Comparison of ENCODE assay signal across 9 mouse cellular contexts in genomic region chr7:45786136-45786578, GRCm38 (mm10). TPM values are rescaled to one million over a fixed set of nuclear protein-coding genes. Genes with fewer than 3 reads are reported as not detected.
A peak's percentile ranks its signal among the peaks of the same experiment; 100 is the strongest.
DNase-seq lines count a peak whose midpoint lies in the region; ATAC-seq lines count a peak whose summit lies in the region.
"Had no signal": no experiment of that assay in that cellular context is flagged by ENCODE, and none has a peak within 500 bp of the region (broad histone marks: within the 10 kb centered on the region; RNA-seq: fewer than 3 reads in every experiment).

No protein-coding gene starts in this region.

- peaks cover 15% of the 10 kb centered on the region for H3K36me3 ChIP-seq in forebrain, embryonic 11.5 days (ENCODE audit: control insufficient read depth, insufficient read depth, low read length)
- H3K36me3 ChIP-seq in limb, embryonic 11.5 days (ENCODE audit: control insufficient read depth, insufficient read depth, low read length) = no peaks in the 10 kb centered on the region
- H3K36me3 ChIP-seq in stomach, embryonic 16.5 days (ENCODE audit: control insufficient read depth, insufficient read depth, low read length) = 0 out of 2 replicates have a peak, but pooled peaks cover 4% of the 10 kb centered on the region

- WGBS in forebrain, embryonic 11.5 days = under 1% methylated on average over 14 of the region's 14 CpGs
- WGBS in limb, embryonic 11.5 days = under 1% methylated on average over 14 of the region's 14 CpGs
- 1% methylated on average over 14 of the region's 14 CpGs for WGBS in stomach, embryonic 16.5 days

- peak; percentile 39 to 40 for DNase-seq in layer of hippocampus, postnatal 36 days
- no peak for DNase-seq in layer of hippocampus, adult 18-20 months (ENCODE audit: low spot score in 2 of 2)
- DNase-seq in forebrain, embryonic 11.5 days (ENCODE audit: low spot score) = peak; percentile 83
- DNase-seq in limb, embryonic 11.5 days (ENCODE audit: low spot score) = peak; percentile 86
- DNase-seq in thymus, postnatal 10 days (ENCODE audit: low spot score in 2 of 2) = no peak
- no peak for DNase-seq in layer of hippocampus, postnatal 14 days (ENCODE audit: low spot score in 2 of 2)

- 0 out of 2 replicates have a peak, but pooled peaks have one; percentile 32 for ATAC-seq in cerebellum, adult (ENCODE audit: insufficient number of reproducible peaks, low FRiP score, low TSS enrichment)
- ATAC-seq in forebrain, embryonic 11.5 days (replicated peaks; ENCODE audit: low FRiP score) = peak; percentile 70
- ATAC-seq in limb, embryonic 11.5 days (ENCODE audit: insufficient number of reproducible peaks, low FRiP score, low TSS enrichment, low read depth) = peak; percentile 84
- peak; percentile 32; the same call in 1 of the 2 replicates for ATAC-seq in stomach, embryonic 16.5 days (ENCODE audit: insufficient read depth, low FRiP score)

- peak overlapping the region; percentile 92 for H3K4me3 ChIP-seq in forebrain, embryonic 11.5 days (ENCODE audit: low read depth, low read length)
- H3K4me3 ChIP-seq in limb, embryonic 11.5 days (ENCODE audit: low read depth, low read length) = peak overlapping the region; percentile 96
- peak overlapping the region; percentile 52 for H3K4me3 ChIP-seq in stomach, embryonic 16.5 days (replicated peaks; ENCODE audit: low read length)

- peaks cover 20% of the 10 kb centered on the region for H3K4me1 ChIP-seq in forebrain, embryonic 11.5 days (replicated peaks; ENCODE audit: control insufficient read depth, insufficient read depth, low read length)
- H3K4me1 ChIP-seq in limb, embryonic 11.5 days (ENCODE audit: control insufficient read depth, insufficient read depth, low read length) = peaks cover 23% of the 10 kb centered on the region
- peaks cover 22% of the 10 kb centered on the region for H3K4me1 ChIP-seq in stomach, embryonic 16.5 days (ENCODE audit: control insufficient read depth, insufficient read depth, low read length)

- no peak overlapping the region; the same call in 1 of the 2 replicates for H3K27ac ChIP-seq in forebrain, embryonic 11.5 days (ENCODE audit: low read depth, low read length)
- peak overlapping the region; percentile 70 for H3K27ac ChIP-seq in limb, embryonic 11.5 days (replicated peaks; ENCODE audit: low read depth, low read length)
- H3K27ac ChIP-seq in stomach, embryonic 16.5 days (ENCODE audit: low read length) = no peak overlapping the region
- H3K27ac ChIP-seq: liver, embryonic 14.5 days had no signal

- H3K9me3 ChIP-seq in forebrain, embryonic 11.5 days (ENCODE audit: control insufficient read depth, low read length) = no peaks in the 10 kb centered on the region
- H3K9me3 ChIP-seq in limb, embryonic 11.5 days (ENCODE audit: control insufficient read depth, low read length) = no peaks in the 10 kb centered on the region
- no peaks in the 10 kb centered on the region for H3K9me3 ChIP-seq in stomach, embryonic 16.5 days (replicated peaks; ENCODE audit: control insufficient read depth, low read length)

- peak overlapping the region; percentile 88 for H3K4me2 ChIP-seq in forebrain, embryonic 11.5 days (ENCODE audit: low read depth, low read length, severe bottlenecking)
- peak overlapping the region; percentile 90 for H3K4me2 ChIP-seq in limb, embryonic 11.5 days (ENCODE audit: low read depth, severe bottlenecking)
- H3K4me2 ChIP-seq in stomach, embryonic 16.5 days (ENCODE audit: low read depth, low read length) = peak overlapping the region; percentile 78

- H3K9ac ChIP-seq in forebrain, embryonic 11.5 days (ENCODE audit: low read length) = peak overlapping the region; percentile 85
- H3K9ac ChIP-seq in limb, embryonic 11.5 days (ENCODE audit: low read length) = peak overlapping the region; percentile 72
- no peak overlapping the region for H3K9ac ChIP-seq in stomach, embryonic 16.5 days (ENCODE audit: low read length)
- H3K9ac ChIP-seq: liver, embryonic 14.5 days had no signal

- H3K27me3 ChIP-seq in forebrain, embryonic 11.5 days (ENCODE audit: control insufficient read depth, insufficient read depth, low read length) = no peaks in the 10 kb centered on the region
- H3K27me3 ChIP-seq in limb, embryonic 11.5 days (ENCODE audit: control insufficient read depth, insufficient read depth, low read length) = 0 out of 2 replicates have a peak, but pooled peaks cover 2% of the 10 kb centered on the region
- H3K27me3 ChIP-seq in stomach, embryonic 16.5 days (ENCODE audit: control insufficient read depth, insufficient read depth, low read length) = peaks cover 7% of the 10 kb centered on the region; the same call in 1 of the 2 replicates

RNA-seq across cellular contexts. Expression of gene Sult2b1, which starts 1.7 kb away (rescaled TPM):
- 1 to 10 TPM; 6.3 to 7.0 TPM for total RNA-seq in layer of hippocampus, postnatal 36 days (2021)
- 1 to 10 TPM; 8.1 to 8.9 TPM for total RNA-seq in layer of hippocampus, adult 18-20 months (2021)
- 1.4 and 1.6 TPM in 2 replicates for polyA plus RNA-seq in forebrain, embryonic 11.5 days (2014; fragmentation: Nextera tagmentation; extraction: Ambion mirVana)
- polyA plus RNA-seq in limb, embryonic 11.5 days (2014; fragmentation: Nextera tagmentation; extraction: Ambion mirVana) = 0.77 and 3.2 TPM in 2 replicates
- polyA plus RNA-seq in stomach, embryonic 16.5 days (2015; fragmentation: Nextera tagmentation; extraction: Ambion mirVana) = 32.7 and 46.5 TPM in 2 replicates
- total RNA-seq in layer of hippocampus, postnatal 14 days (2021) = 10 to 100 TPM in 1 of 2 experiments, 1 to 10 TPM in 1; 8.7 to 12.0 TPM

RNA-seq across cellular contexts. Expression of gene Lmtk3, which starts 2.6 kb away (rescaled TPM):
- total RNA-seq in layer of hippocampus, postnatal 36 days (2021) = 100 to 1,000 TPM; 285 to 298 TPM
- total RNA-seq in layer of hippocampus, adult 18-20 months (2021) = 100 to 1,000 TPM; 274 to 289 TPM
- polyA plus RNA-seq in forebrain, embryonic 11.5 days (2014; fragmentation: Nextera tagmentation; extraction: Ambion mirVana) = 5.2 and 6.6 TPM in 2 replicates
- polyA plus RNA-seq in limb, embryonic 11.5 days (2014; fragmentation: Nextera tagmentation; extraction: Ambion mirVana) = 3.6 and 4.6 TPM in 2 replicates
- 0.53 and 0.99 TPM in 2 replicates for polyA plus RNA-seq in stomach, embryonic 16.5 days (2015; fragmentation: Nextera tagmentation; extraction: Ambion mirVana)
- 100 to 1,000 TPM; 290 to 306 TPM for total RNA-seq in layer of hippocampus, postnatal 14 days (2021)

RNA-seq across cellular contexts. Expression of gene Cyth2, which starts 28.2 kb away (rescaled TPM):
- total RNA-seq in layer of hippocampus, postnatal 36 days (2021) = 100 to 1,000 TPM; 138 to 150 TPM
- total RNA-seq in layer of hippocampus, adult 18-20 months (2021) = 100 to 1,000 TPM; 135 to 155 TPM
- 194 and 207 TPM in 2 replicates for polyA plus RNA-seq in forebrain, embryonic 11.5 days (2014; fragmentation: Nextera tagmentation; extraction: Ambion mirVana)
- polyA plus RNA-seq in limb, embryonic 11.5 days (2014; fragmentation: Nextera tagmentation; extraction: Ambion mirVana) = 176 TPM in 2 replicates
- polyA plus RNA-seq in stomach, embryonic 16.5 days (2015; fragmentation: Nextera tagmentation; extraction: Ambion mirVana) = 75.6 and 82.6 TPM in 2 replicates
- total RNA-seq in layer of hippocampus, postnatal 14 days (2021) = 100 to 1,000 TPM; 174 to 179 TPM

RNA-seq across cellular contexts. Expression of gene Kcnj14, which starts 38.4 kb away (rescaled TPM):
- 1 to 10 TPM; 1.6 to 2.4 TPM for total RNA-seq in layer of hippocampus, postnatal 36 days (2021)
- total RNA-seq in layer of hippocampus, adult 18-20 months (2021) = 1 to 10 TPM; 1.4 to 2.4 TPM
- polyA plus RNA-seq in forebrain, embryonic 11.5 days (2014; fragmentation: Nextera tagmentation; extraction: Ambion mirVana) = 0.37 and 0.45 TPM in 2 replicates
- polyA plus RNA-seq in limb, embryonic 11.5 days (2014; fragmentation: Nextera tagmentation; extraction: Ambion mirVana) = 1.4 and 1.5 TPM in 2 replicates
- 0.91 and 0.98 TPM in 2 replicates for polyA plus RNA-seq in stomach, embryonic 16.5 days (2015; fragmentation: Nextera tagmentation; extraction: Ambion mirVana)
- 1 to 10 TPM; 1.6 to 2.1 TPM for total RNA-seq in layer of hippocampus, postnatal 14 days (2021)

RNA-seq across cellular contexts. Expression of gene Grwd1, which starts 44.6 kb away (rescaled TPM):
- total RNA-seq in layer of hippocampus, postnatal 36 days (2021) = 10 to 100 TPM; 19.9 to 22.6 TPM
- total RNA-seq in layer of hippocampus, adult 18-20 months (2021) = 10 to 100 TPM; 20.6 to 22.5 TPM
- 84.8 and 88.2 TPM in 2 replicates for polyA plus RNA-seq in forebrain, embryonic 11.5 days (2014; fragmentation: Nextera tagmentation; extraction: Ambion mirVana)
- polyA plus RNA-seq in limb, embryonic 11.5 days (2014; fragmentation: Nextera tagmentation; extraction: Ambion mirVana) = 90.6 and 94.3 TPM in 2 replicates
- polyA plus RNA-seq in stomach, embryonic 16.5 days (2015; fragmentation: Nextera tagmentation; extraction: Ambion mirVana) = 50.3 and 53.7 TPM in 2 replicates
- total RNA-seq in layer of hippocampus, postnatal 14 days (2021) = 10 to 100 TPM; 21.2 to 21.9 TPM

Comparison
In these comparisons a context has a peak if more than half of its experiments do, and no peak if none do; other contexts are left out.
1. DNase-seq: peak in layer of hippocampus, postnatal 36 days (2 of 2), forebrain, embryonic 11.5 days (single experiment) and limb, embryonic 11.5 days (single experiment); none in layer of hippocampus, adult 18-20 months (0 of 2), thymus, postnatal 10 days (0 of 2) and layer of hippocampus, postnatal 14 days (0 of 2).
2. ATAC-seq: peak in every context shown above with its lines; median percentile 84 in limb, embryonic 11.5 days; 70 in forebrain, embryonic 11.5 days; 32 in cerebellum, adult; 32 in stomach, embryonic 16.5 days.
3. Peak in every context shown above with its lines, with median percentiles within 50 percentile points of each other: H3K4me2 ChIP-seq and H3K4me3 ChIP-seq.